Mouse (Mus musculus) lung, adult 10 weeks (tissue): ENCODE measurements around the gene Gm3005. TPM values are rescaled to one million over a fixed set of nuclear protein-coding genes. Genes with fewer than 3 reads are reported as not detected.

Experiments used
- polyA plus RNA-seq: library from polyadenylated mRNA; stranded (reverse); fragments of 350-450 nt; fragmentation: Illumina TruSeq; extraction: RNeasy Lipid Tissue Mini Kit (QIAGEN cat#74804); gene quantifications from one replicate; pipeline ENCODE4 v1.2.3, GENCODE M21; 2014; ENCODE audit warnings: low read depth, low replicate concordance; ENCODE audit not compliant: insufficient read depth

The Gm3005 gene
- not detected for polyA plus RNA-seq

DNA sequence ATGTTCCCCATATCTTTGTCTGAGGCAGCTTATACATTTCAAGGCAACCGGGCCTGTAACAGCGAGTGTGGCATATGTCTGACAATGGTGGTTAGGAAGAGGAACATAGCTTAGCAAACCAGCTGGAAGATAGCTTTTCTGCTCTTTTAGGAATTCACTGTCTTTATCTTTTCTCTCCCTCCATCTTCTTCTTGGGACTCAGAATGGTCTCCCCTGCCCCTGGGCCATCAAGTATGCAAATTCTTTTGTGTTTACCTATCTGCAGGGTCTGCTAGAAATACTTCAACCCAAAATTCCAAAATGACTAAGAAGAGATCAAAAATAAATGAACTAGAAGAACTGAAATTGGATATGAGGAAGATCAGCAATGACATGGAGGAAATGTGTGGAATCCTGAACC is at the start of gene Gm3005:
Gene Gm3005 (plus strand): TSS at position 301 of the 400 bp plus-strand sequence.

DNA sequence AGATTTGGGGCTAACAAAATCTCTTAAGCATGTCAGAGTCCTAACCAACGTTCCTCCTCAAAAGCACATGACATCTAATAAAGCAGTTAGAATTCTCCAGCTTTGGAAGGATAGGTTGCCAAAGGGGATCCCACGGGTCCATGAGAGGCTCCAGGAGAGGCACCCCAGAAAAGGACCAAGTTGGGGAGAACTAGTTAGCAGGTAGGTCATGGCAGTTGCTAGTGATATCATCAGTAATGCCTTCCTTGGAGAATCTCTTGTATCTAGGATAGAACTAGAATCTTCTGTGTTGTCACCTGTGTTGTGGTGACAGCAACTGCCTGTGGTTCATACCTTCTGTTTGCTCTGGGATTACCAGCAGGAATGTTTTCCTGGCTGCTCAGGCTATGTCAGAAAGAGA is 33.1 kb upstream of the Gm3005 start, which contains the start of gene Gm10413:
Gene Gm10413 (plus strand): TSS at position 301 of the 400 bp plus-strand sequence.

DNA sequence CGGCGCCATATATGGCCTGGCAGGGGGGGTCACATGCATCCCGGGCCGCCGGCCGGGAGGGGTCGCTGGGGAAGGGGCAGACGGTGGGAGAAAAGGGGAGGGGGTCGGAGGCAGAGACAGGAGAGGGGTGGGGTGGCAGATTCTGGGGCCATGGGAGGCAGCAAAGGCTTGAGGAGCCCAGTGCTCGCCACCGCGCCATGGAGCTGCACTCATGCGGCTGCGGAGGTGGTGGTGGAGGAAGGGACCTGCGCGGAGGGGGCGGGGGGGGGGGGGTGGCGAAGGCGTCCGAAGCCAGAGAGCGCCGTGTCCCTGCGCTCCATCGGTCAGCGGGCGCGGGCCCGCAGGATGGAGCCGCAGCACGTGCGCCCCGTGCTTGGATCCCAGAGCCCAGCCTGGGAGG is 15.6 kb upstream of the Gm3005 start, which contains the start of gene Gm10409:
Gene Gm10409 (plus strand): TSS at position 301 of the 400 bp plus-strand sequence.

DNA sequence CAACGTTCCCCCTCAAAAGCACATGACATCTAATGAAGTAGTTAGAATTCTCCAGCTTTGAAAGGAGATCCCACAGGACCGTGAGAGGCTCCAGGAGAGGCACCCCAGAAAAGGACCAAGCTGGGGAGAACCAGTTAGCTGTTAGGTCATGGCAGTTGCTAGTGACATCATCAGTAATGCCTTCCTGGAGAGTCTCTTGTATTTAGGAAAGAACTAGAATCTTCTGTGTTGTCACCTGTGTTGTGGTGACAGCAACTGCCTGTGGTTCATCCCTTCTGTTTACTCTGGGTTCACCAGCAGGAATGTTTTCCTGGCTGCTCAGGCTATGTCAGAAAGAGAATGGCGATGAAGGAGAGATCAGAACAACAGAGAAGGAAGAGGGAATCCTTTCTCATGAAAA is 21.2 kb downstream of the Gm3005 start, which contains the start of gene Gm10408:
Gene Gm10408 (plus strand): TSS at position 301 of the 400 bp plus-strand sequence.

DNA sequence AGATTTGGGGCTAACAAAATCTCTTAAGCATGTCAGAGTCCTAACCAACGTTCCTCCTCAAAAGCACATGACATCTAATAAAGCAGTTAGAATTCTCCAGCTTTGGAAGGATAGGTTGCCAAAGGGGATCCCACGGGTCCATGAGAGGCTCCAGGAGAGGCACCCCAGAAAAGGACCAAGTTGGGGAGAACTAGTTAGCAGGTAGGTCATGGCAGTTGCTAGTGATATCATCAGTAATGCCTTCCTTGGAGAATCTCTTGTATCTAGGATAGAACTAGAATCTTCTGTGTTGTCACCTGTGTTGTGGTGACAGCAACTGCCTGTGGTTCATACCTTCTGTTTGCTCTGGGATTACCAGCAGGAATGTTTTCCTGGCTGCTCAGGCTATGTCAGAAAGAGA is 206.3 kb downstream of the Gm3005 start, which contains the start of gene Gm3012:
Gene Gm3012 (plus strand): TSS at position 301 of the 400 bp plus-strand sequence.

Other genes with a start within 250 kb of the Gm3005 start
- not detected for gene Gm5795, start 239.8 kb upstream of the Gm3005 start, polyA plus RNA-seq
- gene D830030K20Rik, start 219.6 kb upstream of the Gm3005 start, polyA plus RNA-seq: not detected
- not detected for gene Gm2956, start 95.5 kb upstream of the Gm3005 start, polyA plus RNA-seq
- not detected for gene Gm10413, start 33.0 kb upstream of the Gm3005 start, polyA plus RNA-seq
- gene Gm10409, start 15.5 kb upstream of the Gm3005 start, polyA plus RNA-seq: not detected
- not detected for gene Gm10408, start 21.3 kb downstream of the Gm3005 start, polyA plus RNA-seq
- gene Gm3012, start 206.4 kb downstream of the Gm3005 start, polyA plus RNA-seq: not detected
- gene Gm3020, start 223.9 kb downstream of the Gm3005 start, polyA plus RNA-seq: not detected